Mouse (Mus musculus): ENCODE measurements around the gene Efna5.

GRCm38 (mm10) chr17:62562439-62562838 lies 318.7 kb downstream of the Efna5 start:
- no peak for TF ChIP-seq POLR2A (IDR thresholded peaks at IDR 0.05; ENCODE audit: borderline replicate concordance, extremely low read depth, low read depth, low read length)
- no peak for TF ChIP-seq CTCF (IDR thresholded peaks at IDR 0.05; ENCODE audit: insufficient read depth, low read length)
